Mouse (Mus musculus) kidney, adult 8-10 months (tissue): ENCODE results near the gene Gbx1.
"Not testable (repeated sequence)": the region's sequence is repeated elsewhere in the genome, so short reads cannot be mapped to it uniquely, and the experiment has no call there.

ENCODE experiments used
- DNase-seq, 2 experiments: peaks; one replicate each; pipeline ENCODE4 v3.0.0; 2022

Gbx1 gene

DNA sequence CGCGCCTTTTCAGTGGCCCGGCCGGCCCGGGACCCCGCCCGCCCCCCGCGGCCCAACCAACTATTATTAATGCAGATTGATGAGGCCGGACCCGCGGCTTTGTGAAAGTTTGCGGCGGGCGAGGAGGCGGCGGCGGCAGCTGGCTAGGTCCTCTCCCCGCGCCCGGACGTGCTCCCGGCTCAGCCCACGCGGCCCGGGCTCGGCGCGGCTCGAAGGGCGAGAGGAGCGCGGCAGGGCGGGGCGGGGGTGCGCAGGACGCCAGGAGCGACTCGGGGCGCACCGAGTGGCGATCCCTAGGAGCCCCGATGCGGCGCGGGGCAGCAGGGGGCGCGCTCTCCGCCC is at the start of gene Gbx1:
Gene Gbx1, minus strand, starts transcription at position 314 of the 342 bp plus-strand sequence.
- no peak for DNase-seq

DNA sequence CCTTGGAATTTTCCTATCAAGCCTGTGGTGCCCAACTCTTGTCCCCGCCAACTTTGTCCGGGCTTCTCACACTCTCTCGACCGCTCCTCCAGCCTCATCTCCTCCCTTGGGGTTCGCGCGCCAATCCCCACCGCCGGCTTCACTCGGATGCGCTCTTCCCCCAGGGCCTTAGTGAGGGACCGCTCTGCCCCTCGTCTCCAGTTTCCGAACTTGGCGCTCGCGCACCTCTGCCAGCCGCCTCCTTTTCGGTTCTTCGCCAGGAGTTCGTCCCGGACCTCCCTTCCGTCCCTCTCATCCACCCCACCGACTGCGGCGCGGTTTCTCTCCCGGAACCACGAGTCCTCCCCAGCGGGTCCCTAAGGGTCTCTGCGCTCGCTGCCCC is 49.8 kb upstream of the Gbx1 start:
- no peak for DNase-seq

GRCm38 (mm10) chr5:24575948-24576347 is 48.9 kb upstream of the Gbx1 start:
- DNase-seq, result no peak

DNA sequence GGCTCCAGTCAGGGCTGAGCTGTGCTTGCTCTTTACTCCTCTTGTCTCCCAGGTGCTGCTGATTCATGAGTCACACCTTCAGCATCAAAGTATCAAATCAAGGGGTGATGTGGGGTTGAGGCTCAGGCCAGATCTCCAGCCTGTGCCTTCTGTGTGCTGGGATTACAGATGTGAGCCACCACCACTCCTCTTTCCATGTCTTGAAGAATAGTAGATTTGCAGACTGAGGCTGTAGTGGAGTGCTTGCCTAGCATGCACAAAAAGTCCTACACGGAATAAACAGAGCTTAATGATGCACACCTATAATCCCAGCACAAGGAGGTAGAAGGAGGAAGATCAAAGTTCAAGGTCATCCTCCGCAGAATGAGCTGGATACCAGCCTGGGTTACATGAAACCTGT is 29.7 kb upstream of the Gbx1 start, which contains the start of gene 4931409K22Rik:
Gene 4931409K22Rik, minus strand, starts transcription at position 101 of the 400 bp plus-strand sequence.
- no peak for DNase-seq

- DNase-seq, result not testable (repeated sequence)
These were observed 28.3 kb upstream of the Gbx1 start for GRCm38 (mm10) chr5:24555335-24555734.

DNA sequence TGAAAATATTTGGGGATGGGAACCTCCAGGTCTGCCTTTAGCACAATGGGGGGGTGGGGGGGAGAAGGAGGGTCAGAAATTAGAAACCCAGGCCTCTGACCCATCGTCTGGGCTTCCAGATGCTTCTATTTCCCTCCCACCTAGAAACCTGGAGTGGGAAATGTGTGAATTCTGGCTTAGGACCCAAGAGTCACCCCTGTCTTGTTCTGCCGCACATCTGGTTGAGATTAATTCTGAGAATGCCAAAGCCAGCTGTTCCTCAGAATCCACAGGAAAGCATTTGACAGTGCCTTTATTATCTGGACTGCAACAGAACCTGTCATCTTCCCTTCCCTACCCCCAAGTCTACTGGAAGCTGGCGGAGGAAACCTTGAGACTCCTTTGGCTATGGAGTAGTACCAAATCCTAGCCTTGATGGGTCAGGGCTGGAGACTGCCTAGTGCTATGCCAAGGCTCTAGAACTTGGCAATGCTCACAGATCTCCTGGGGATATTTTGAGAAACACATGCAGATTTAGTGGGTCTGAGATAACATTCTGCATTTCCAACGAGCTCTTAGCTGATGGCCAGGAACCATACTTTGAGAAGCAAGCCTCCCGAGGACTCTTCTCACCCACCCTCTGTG is 26.7 kb upstream of the Gbx1 start:
- no peak for DNase-seq

DNA sequence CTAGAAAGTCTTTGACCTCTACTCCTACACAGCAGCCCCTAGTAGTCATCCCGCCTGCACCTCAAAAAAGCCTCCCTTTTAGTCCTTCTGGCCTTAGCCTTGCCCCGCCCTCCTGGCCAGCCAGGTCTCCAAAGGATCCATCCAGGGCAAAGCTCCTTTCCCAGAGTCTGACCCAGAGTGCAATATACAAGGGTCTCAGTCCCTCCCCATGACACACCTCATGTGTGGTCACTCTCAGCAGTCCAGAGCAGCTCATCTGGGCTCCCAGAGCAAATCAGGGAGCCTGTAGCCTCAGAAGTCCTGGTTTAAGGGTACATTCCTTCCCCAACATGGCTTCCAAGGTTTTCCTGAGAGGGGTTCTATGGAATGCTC is 24.3 kb upstream of the Gbx1 start:
- no peak for DNase-seq

- DNase-seq, result peak in 1 of 2 experiments; percentile 11
These were observed 23.8 kb upstream of the Gbx1 start for GRCm38 (mm10) chr5:24550598-24551316.

- DNase-seq, result no peak
These were observed 15.6 kb upstream of the Gbx1 start for GRCm38 (mm10) chr5:24542643-24543042.

GRCm38 (mm10) chr5:24541144-24541569 is 14.2 kb upstream of the Gbx1 start:
- no peak for DNase-seq

DNA sequence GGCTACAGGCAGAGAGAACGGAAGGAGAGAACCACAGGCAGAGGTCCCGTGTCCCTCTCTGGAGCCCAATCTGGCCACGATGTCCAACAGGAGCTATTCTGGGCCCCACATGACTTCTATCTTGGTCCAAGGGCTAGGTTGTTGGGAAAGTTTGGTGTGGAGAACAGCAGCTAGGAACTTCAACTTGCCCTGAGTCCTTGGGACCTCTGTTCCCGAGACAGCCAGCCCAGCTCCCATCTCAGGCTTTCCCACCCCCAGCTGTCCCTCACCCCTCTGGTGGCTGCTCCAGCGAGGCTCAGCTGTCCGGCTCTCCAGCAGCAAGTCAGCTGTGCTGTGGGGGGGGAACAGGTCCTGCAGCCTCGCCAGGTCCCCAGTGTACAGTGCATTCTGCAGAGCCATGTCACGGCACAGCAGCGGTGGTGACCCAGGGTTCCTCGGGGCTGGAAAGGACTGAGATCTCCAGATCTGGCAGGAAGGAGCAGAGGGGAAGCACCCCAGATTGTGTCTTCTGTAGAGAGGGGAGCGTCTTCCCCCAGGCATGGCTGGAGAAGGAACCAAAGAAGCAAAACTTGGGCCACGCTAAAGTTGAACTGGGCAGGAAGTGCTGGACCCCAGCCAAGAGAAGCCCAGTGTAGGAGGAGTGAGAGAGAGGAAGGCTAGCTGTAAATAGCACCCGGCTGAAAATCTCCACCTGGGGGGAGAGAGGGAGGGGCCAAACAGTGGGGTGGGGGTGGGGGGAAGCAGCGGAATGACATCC is 13.6 kb upstream of the Gbx1 start, which contains the start of gene Asb10:
Gene Asb10, minus strand, starts transcription at position 592 of the 757 bp plus-strand sequence.
- peak; percentile 21 to 35 for DNase-seq

GRCm38 (mm10) chr5:24539571-24540296 is 12.7 kb upstream of the Gbx1 start:
- DNase-seq, result no peak

DNA sequence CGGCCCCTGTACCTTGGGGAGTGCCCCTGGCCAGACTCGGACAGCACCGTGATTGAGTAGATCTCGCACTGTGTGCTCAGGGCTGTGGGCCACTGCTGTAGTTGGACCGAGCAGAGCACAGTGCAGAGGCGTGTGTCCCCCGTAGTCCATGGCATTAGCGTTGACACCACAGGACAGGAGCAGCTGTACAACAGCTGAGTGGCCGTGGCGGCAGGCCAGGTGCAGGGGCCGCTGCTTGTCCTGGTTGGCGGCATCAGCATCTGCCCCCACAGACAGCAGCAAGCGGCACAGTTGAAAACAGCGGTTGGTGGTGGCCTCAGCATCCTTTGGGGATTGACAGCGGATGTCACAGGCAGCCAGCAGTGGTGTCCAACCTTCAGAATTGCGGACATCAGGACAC is 10.6 kb upstream of the Gbx1 start:
- DNase-seq, result no peak

DNA sequence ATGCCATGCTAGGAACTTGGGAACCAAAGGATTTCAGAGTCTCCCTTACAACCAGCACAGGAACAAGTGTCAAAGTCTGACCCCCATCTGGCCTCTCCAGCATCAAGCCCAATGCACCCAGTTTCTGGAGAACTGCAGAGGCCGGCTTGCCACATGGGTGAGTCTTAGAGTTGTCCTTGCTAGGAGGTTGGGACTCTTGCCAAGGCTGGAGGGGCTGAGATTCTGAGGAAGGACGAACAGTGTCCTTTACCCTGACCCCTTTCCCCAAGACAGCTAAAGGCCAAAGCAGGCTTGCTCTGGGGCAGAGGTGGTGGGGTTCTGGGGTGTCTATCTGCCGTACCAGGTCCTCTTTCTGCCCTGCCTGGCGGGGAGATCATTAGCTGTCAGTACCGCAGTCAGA is 9.5 kb upstream of the Gbx1 start:
- no peak for DNase-seq

DNA sequence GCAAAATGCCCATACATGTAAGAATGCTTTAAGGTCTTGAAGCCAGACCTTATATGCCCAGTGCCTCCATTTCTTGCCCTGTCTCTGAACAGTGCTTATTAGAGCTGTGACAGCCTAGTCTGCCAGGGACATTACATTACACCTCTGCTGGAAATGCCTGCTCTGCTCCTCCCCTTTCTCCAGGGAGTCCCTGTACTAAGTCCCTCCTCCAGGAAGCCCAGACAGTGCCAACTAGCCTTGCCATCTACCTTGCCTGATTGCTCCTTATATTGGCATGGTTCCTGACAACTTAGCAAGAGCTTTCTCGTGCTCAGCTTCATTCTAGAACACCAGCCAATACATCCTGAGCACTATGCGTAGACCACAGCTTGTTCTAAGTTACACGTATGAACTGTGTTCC is 8.7 kb upstream of the Gbx1 start:
- peak; percentile 16 to 22 for DNase-seq

GRCm38 (mm10) chr5:24534292-24534691 is 7.3 kb upstream of the Gbx1 start:
- DNase-seq, result peak in 1 of 2 experiments; percentile 19

- DNase-seq, result no peak
These were observed 6.4 kb upstream of the Gbx1 start for GRCm38 (mm10) chr5:24533391-24533790.

DNA sequence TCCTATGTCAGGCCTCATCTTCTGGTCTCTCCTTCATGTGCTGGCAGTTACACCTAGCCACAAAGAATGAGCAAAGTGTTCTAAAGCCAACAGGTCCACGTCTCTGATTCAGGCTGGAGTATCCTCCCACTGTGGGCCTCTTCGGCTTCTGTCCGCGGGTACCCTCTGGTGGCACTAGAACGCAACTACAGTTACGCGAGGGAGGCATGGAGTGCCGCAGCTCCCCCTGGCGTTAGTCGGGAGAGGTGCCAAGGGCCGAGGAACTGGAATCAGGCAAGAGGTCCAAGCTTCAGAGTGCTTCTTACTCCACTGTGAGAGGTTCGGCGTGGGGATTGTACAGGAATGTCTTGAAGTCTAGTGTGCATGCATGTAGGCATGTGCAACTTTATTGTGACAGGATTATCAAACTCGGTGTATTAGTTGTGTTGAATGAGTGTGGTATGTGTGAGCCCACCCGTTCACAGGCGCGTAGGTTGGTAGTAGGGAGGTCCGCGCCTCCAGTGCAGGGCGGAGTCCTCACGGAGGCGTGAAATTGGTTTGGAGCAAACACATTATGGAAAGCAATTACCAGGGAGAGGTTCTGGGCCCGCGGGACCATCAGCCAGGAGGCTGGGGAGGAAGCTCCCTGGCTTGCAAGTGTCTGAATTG is 3.2 kb upstream of the Gbx1 start:
- DNase-seq, result peak; percentile 83 to 94

DNA sequence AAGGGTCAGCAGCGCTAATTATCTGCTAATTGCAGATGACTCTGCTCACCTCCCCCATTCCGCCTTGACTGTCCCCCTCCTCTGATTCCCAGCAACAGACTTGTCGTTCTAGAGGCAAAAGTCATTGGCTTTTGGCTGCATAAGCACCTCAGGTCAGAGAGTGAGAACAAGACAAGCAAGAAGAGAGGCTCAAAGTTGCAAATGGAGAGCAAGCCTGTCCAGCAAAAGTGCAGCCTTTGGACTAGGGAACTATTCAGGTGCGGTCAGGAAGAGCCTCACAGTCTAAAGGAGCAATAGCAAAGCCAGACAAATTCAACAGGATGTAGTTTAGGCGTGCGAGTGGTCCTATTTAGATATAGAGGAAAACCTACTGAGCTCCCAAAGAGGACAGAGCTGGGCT is 778 bp upstream of the Gbx1 start:
- DNase-seq, result no peak

- DNase-seq, result no peak
These were observed 663 bp downstream of the Gbx1 start for GRCm38 (mm10) chr5:24526190-24526888.

DNA sequence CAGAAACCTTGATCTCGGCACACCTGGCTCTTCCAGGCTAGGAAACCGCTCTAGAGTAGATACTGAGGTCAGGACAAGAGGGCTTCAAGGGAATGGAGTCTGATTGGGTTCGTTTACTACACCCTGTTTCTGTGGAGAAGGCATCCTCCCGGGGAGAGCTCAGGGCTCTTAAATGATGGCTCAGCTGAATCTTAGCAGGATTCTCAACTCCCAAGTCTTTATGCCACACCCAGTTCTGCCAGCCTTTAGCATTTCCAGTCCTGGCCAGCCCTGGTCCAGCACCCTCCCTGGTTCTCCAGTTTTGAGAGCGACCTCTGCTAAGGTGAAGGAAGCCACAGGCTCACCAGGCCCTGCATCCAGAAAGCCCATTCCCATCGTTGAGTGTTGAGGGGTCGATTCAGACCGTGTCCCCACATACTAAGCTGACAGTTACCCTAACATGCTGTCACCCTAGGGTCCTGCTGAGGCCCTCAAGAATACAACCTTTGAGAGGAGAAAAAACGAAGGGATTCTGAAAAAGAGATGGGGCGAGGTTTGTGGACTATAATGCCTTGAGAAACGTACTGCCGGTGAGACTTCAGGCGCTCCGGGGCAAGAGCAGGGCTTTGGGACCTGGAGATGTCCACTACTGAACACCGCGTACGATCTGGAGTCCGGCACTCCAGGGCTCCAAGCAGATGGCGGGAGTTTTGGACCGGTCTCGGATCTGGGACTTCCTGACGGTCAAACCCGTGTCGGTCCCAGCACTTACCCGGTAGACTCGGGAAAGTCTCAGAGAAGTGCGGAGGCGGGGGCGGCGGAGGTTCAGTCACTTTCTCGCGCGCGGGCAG is 1.4 kb downstream of the Gbx1 start:
- no peak for DNase-seq
